Mouse (Mus musculus) liver, adult 2 months (tissue): Measurements from ENCODE around the gene Fgfr2. TPM values are rescaled to one million over a fixed set of nuclear protein-coding genes. Genes with fewer than 3 reads are reported as not detected.
"Not testable (repeated sequence)": the region's sequence is repeated elsewhere in the genome, so short reads cannot be mapped to it uniquely, and the experiment has no call there.

Experiments
- DNase-seq: peaks from one replicate; pipeline ENCODE4 v3.0.0-alpha.2; 2011; ENCODE audit warnings: low read depth, low spot score; ENCODE audit errors: extremely low read depth
- H3K27ac ChIP-seq: fragments of 200-500 bp; replicated peaks from 2 replicates; pipeline ENCODE4 v1.5.1; 2012; ENCODE audit warnings: low read depth, mild to moderate bottlenecking, control low read depth, inconsistent platforms, low read length; ENCODE audit not compliant: insufficient read depth
- H3K27me3 ChIP-seq: fragments of 200-500 bp; 2 replicates; pipeline ENCODE4 v1.6.1; 2012; ENCODE audit warnings: mild to moderate bottlenecking, moderate library complexity, low read length, inconsistent platforms; ENCODE audit not compliant: control insufficient read depth, insufficient read depth
- H3K36me3 ChIP-seq: fragments of 200-500 bp; 2 replicates; pipeline ENCODE4 v1.6.1; 2012; ENCODE audit warnings: low read length, inconsistent platforms; ENCODE audit not compliant: control insufficient read depth, insufficient read depth
- H3K4me1 ChIP-seq: fragments of 200-500 bp; 2 replicates; pipeline ENCODE4 v1.6.1; 2011; ENCODE audit warnings: low read length; ENCODE audit not compliant: control insufficient read depth, insufficient read depth
- H3K4me3 ChIP-seq: fragments of 200-500 bp; 2 replicates; pipeline ENCODE4 v1.5.1; 2011; ENCODE audit warnings: low read depth, mild to moderate bottlenecking, control low read depth, low read length, moderate library complexity; ENCODE audit not compliant: insufficient read depth
- H3K79me2 ChIP-seq: fragments of 200-500 bp; 2 replicates; pipeline ENCODE4 v1.6.1; 2012; ENCODE audit warnings: inconsistent platforms, mild to moderate bottlenecking, low read length, moderate library complexity; ENCODE audit not compliant: control insufficient read depth, insufficient read depth
- H3K9ac ChIP-seq: fragments of 200-500 bp; 2 replicates; pipeline ENCODE4 v1.6.1; 2012; ENCODE audit warnings: low read depth, mild to moderate bottlenecking, control low read depth, inconsistent platforms, low read length
- CTCF ChIP-seq: fragments of 200-500 bp; IDR thresholded peaks from 2 replicates; pipeline ENCODE4 v1.5.1; 2011; ENCODE audit warnings: low read depth, low read length, control low read depth
- POLR2A ChIP-seq: fragments of 200-500 bp; IDR thresholded peaks from 2 replicates; pipeline ENCODE4 v1.6.1; 2011; ENCODE audit warnings: low read length, control low read depth; ENCODE audit not compliant: insufficient read depth; ENCODE audit errors: extremely low read depth
- WGBS: fragments of 180-500 bp; shearing (Covaris S2); methylation state at CpG from one replicate; pipeline ENCODE4 v1.1.7; 2018; 5-methylcytosine and 5-hydroxymethylcytosine counted together
- polyA plus RNA-seq: library from polyadenylated mRNA; depleted of rRNA; stranded (reverse); fragments of >200 nt; gene quantifications from 2 replicates; pipeline ENCODE4 v1.2.3, GENCODE M21; 2012
- total RNA-seq: library from RNA; depleted of rRNA; stranded (reverse); fragments of >200 nt; gene quantifications from 2 replicates; pipeline ENCODE4 v1.2.3, GENCODE M21; 2014

Gene Fgfr2
- total and polyA plus RNA-seq, 2 experiments = 16.7 to 35.2 TPM

GRCm38 (mm10) chr7:133098118-133098793 lies 24.9 kb downstream of the Fgfr2 start:
- Histone ChIP-seq H3K4me3 (no peak overlapping the region), H3K36me3 (no peaks in the 10 kb centered on the region), H3K27me3 (no peaks in the 10 kb centered on the region), H3K9ac (no peak overlapping the region), H3K27ac (no peak overlapping the region), H3K4me1 (no peaks in the 10 kb centered on the region; the same call in 1 of the 2 replicates), H3K79me2 (no peaks in the 10 kb centered on the region)
- no peak for TF ChIP-seq CTCF
- TF ChIP-seq POLR2A = no peak
- DNase-seq = no peak
- 78% methylated on average over 12 of the region's 12 CpGs for WGBS

GRCm38 (mm10) chr7:133095610-133096009 lies 27.5 kb downstream of the Fgfr2 start:
- DNase-seq, H3K36me3 ChIP-seq, H3K27me3 ChIP-seq, H3K27ac ChIP-seq, H3K4me3 ChIP-seq, H3K79me2 ChIP-seq, H3K4me1 ChIP-seq, H3K9ac ChIP-seq: not testable (repeated sequence)
- 90% methylated on average over 7 of the region's 7 CpGs for WGBS

- Histone ChIP-seq H3K9ac (no peak overlapping the region), H3K79me2 (no peaks in the 10 kb centered on the region), H3K27ac (no peak overlapping the region), H3K27me3 (no peaks in the 10 kb centered on the region), H3K4me3 (no peak overlapping the region), H3K4me1 (no peaks in the 10 kb centered on the region; the same call in 1 of the 2 replicates), H3K36me3 (no peaks in the 10 kb centered on the region)
- no peak for DNase-seq
- no peak for TF ChIP-seq POLR2A
- 81% methylated on average over 9 of the region's 9 CpGs for WGBS
These were observed 28.2 kb downstream of the Fgfr2 start for GRCm38 (mm10) chr7:133094711-133095495.

GRCm38 (mm10) chr7:133094161-133094560 lies 29.0 kb downstream of the Fgfr2 start:
- 85% methylated on average over 3 of the region's 3 CpGs for WGBS
- H3K36me3 ChIP-seq = no peaks in the 10 kb centered on the region
- H3K4me1 ChIP-seq = no peaks in the 10 kb centered on the region; the same call in 1 of the 2 replicates
- H3K27me3 ChIP-seq = no peaks in the 10 kb centered on the region
- TF ChIP-seq POLR2A (no peak), CTCF (no peak)
- H3K4me3 ChIP-seq = no peak overlapping the region
- no peak for DNase-seq
- no peak overlapping the region for H3K9ac ChIP-seq
- H3K27ac ChIP-seq = no peak overlapping the region
- H3K79me2 ChIP-seq = no peaks in the 10 kb centered on the region

GRCm38 (mm10) chr7:133093731-133094130 lies 29.4 kb downstream of the Fgfr2 start:
- no peak for DNase-seq
- no peak for TF ChIP-seq POLR2A
- no peak for TF ChIP-seq CTCF
- no peaks in the 10 kb centered on the region; the same call in 1 of the 2 replicates for H3K4me1 ChIP-seq
- H3K27me3 ChIP-seq = no peaks in the 10 kb centered on the region
- no peaks in the 10 kb centered on the region for H3K79me2 ChIP-seq
- no peak overlapping the region for H3K4me3 ChIP-seq
- H3K36me3 ChIP-seq = no peaks in the 10 kb centered on the region
- H3K27ac ChIP-seq = no peak overlapping the region
- no peak overlapping the region for H3K9ac ChIP-seq
- WGBS = 93% methylated on average over 5 of the region's 5 CpGs

- Histone ChIP-seq H3K4me1 (no peaks in the 10 kb centered on the region; the same call in 1 of the 2 replicates), H3K36me3 (no peaks in the 10 kb centered on the region), H3K9ac (no peak overlapping the region), H3K4me3 (no peak overlapping the region), H3K79me2 (no peaks in the 10 kb centered on the region; the same call in 1 of the 2 replicates), H3K27me3 (no peaks in the 10 kb centered on the region), H3K27ac (no peak overlapping the region)
- DNase-seq = no peak
- TF ChIP-seq POLR2A (no peak), CTCF (no peak)
- 82% methylated on average over 4 of the region's 4 CpGs for WGBS
These were observed 32.5 kb downstream of the Fgfr2 start for GRCm38 (mm10) chr7:133090641-133091040.
